Mouse (Mus musculus): ENCODE data around the gene Grm4.

Grm4 gene

GRCm38 (mm10) chr17:27521303-27521702, at the start of gene Grm4:
TSS of gene Grm4 (minus strand) at chr17:27521403.
- no peak for DNase-seq (ENCODE audit: low spot score in 2 of 2)

- DNase-seq (ENCODE audit: low spot score in 2 of 2), result no peak
Observed at GRCm38 (mm10) chr17:27568228-27568627, 47.0 kb upstream of the Grm4 start.

GRCm38 (mm10) chr17:27565942-27566267, 44.7 kb upstream of the Grm4 start:
- no peak for DNase-seq (ENCODE audit: low spot score in 2 of 2)

- DNase-seq (ENCODE audit: low spot score in 2 of 2), result peak; percentile 93 to 94
Observed at GRCm38 (mm10) chr17:27565163-27565941, 44.1 kb upstream of the Grm4 start, which contains the start of gene AI413582. TSS of gene AI413582 (minus strand) at chr17:27565756.

- peak in 1 of 2 experiments; percentile 31 for DNase-seq (ENCODE audit: low spot score in 2 of 2)
Observed at GRCm38 (mm10) chr17:27564391-27565162, 43.4 kb upstream of the Grm4 start.

- DNase-seq (ENCODE audit: low spot score in 2 of 2), result no peak
Observed at GRCm38 (mm10) chr17:27563771-27564244, 42.6 kb upstream of the Grm4 start.

- DNase-seq (ENCODE audit: low spot score in 2 of 2), result no peak
Observed at GRCm38 (mm10) chr17:27561809-27562526, 40.8 kb upstream of the Grm4 start.

- no peak for DNase-seq (ENCODE audit: low spot score in 2 of 2)
Observed at GRCm38 (mm10) chr17:27560926-27561480, 39.8 kb upstream of the Grm4 start.

GRCm38 (mm10) chr17:27559596-27559995, 38.4 kb upstream of the Grm4 start:
- DNase-seq (ENCODE audit: low spot score in 2 of 2), result no peak

GRCm38 (mm10) chr17:27558845-27559244, 37.6 kb upstream of the Grm4 start:
- no peak for DNase-seq (ENCODE audit: low spot score in 2 of 2)

GRCm38 (mm10) chr17:27557927-27558661, 36.9 kb upstream of the Grm4 start:
- DNase-seq (ENCODE audit: low spot score in 2 of 2), result no peak

GRCm38 (mm10) chr17:27557181-27557926, 36.2 kb upstream of the Grm4 start:
- peak; percentile 51 to 65 for DNase-seq (ENCODE audit: low spot score in 2 of 2)

GRCm38 (mm10) chr17:27556315-27557011, 35.3 kb upstream of the Grm4 start, which contains the start of gene Hmga1:
TSS of gene Hmga1 (plus strand) at chr17:27556497.
- DNase-seq (ENCODE audit: low spot score in 2 of 2), result peak; percentile 80 to 91

GRCm38 (mm10) chr17:27555512-27556172, 34.4 kb upstream of the Grm4 start:
- peak; percentile 87 to 91 for DNase-seq (ENCODE audit: low spot score in 2 of 2)

- peak; percentile 73 for DNase-seq (ENCODE audit: low spot score in 2 of 2)
Observed at GRCm38 (mm10) chr17:27555075-27555511, 33.9 kb upstream of the Grm4 start.

GRCm38 (mm10) chr17:27554062-27554960, 33.1 kb upstream of the Grm4 start:
- no peak for DNase-seq (ENCODE audit: low spot score in 2 of 2)

GRCm38 (mm10) chr17:27552215-27553201, 31.3 kb upstream of the Grm4 start:
- DNase-seq (ENCODE audit: low spot score in 2 of 2), result peak; percentile 20 to 32
